Mouse (Mus musculus) lung, embryonic 16.5 days (tissue): ENCODE results near the gene Gm5862. TPM values are rescaled to one million over a fixed set of nuclear protein-coding genes. Genes with fewer than 3 reads are reported as not detected.

Experiments
- polyA plus RNA-seq: library from polyadenylated mRNA; unstranded; fragments of >200 nt; fragmentation: Nextera tagmentation; extraction: Ambion mirVana; gene quantifications from 2 replicates; pipeline ENCODE4 v1.2.1, GENCODE M21; 2015

The Gm5862 gene
- polyA plus RNA-seq, 1 experiment from 2014 or later, result not detected

Other genes starting within 250 kb of the Gm5862 start
- not detected in 2 replicates for gene Gm21663, start 80.5 kb downstream of the Gm5862 start, polyA plus RNA-seq
- not detected in 2 replicates for gene Gm21671, start 68.5 kb downstream of the Gm5862 start, polyA plus RNA-seq
- not detected in 2 replicates for gene Gm21680, start 50.3 kb downstream of the Gm5862 start, polyA plus RNA-seq
- gene Gm21698, start 34.3 kb downstream of the Gm5862 start, polyA plus RNA-seq, result not detected in 2 replicates
- gene Gm1979, start 18.1 kb downstream of the Gm5862 start, polyA plus RNA-seq, result not detected in 2 replicates
- gene Speer4a, start 16.6 kb upstream of the Gm5862 start, polyA plus RNA-seq, result not detected in 2 replicates
- not detected in 2 replicates for gene Gm7347, start 35.7 kb upstream of the Gm5862 start, polyA plus RNA-seq
- not detected in 2 replicates for gene Gm10471, start 66.4 kb upstream of the Gm5862 start, polyA plus RNA-seq
- gene 5031410I06Rik, start 82.4 kb upstream of the Gm5862 start, polyA plus RNA-seq, result 0.20 TPM in 1 of 2 replicates, not detected in the other
- 0.08 TPM in 1 of 2 replicates, not detected in the other for gene Gm10220, start 98.5 kb upstream of the Gm5862 start, polyA plus RNA-seq
- not detected in 2 replicates for gene Gm7361, start 234.8 kb upstream of the Gm5862 start, polyA plus RNA-seq